Mouse (Mus musculus) inflammation-experienced regulatory T-cells, adult 6 months (primary cell): Measurements from ENCODE around the gene Cryz. TPM values are rescaled to one million over a fixed set of nuclear protein-coding genes. Genes with fewer than 3 reads are reported as not detected.

Experiments used
- polyA plus RNA-seq, 3 experiments: library from polyadenylated mRNA; unstranded; fragments of 100-300 nt; shearing (Covaris generic); gene quantifications; one replicate each; pipeline ENCODE4 v1.2.1; 2017

Gene Cryz
- polyA plus RNA-seq, 3 experiments from 2014 or later = 1.8 to 3.9 (median 3.6) TPM

Other genes starting within 250 kb of the Cryz start
- 1 to 10 TPM; 7.1 to 9.7 (median 7.6) TPM for gene Tyw3, start 393 bp downstream of the Cryz start, polyA plus RNA-seq
- gene Erich3, start 67.1 kb downstream of the Cryz start, polyA plus RNA-seq = not detected